Mouse (Mus musculus) ES-Bruce4 (cell line): ENCODE results near the gene Adam17.

Experiments
- CTCF ChIP-seq: IDR thresholded peaks from one replicate; pipeline ENCODE4 v1.8.1; 2011; ENCODE audit warnings: low read depth, low read length
- POLR2A ChIP-seq: IDR thresholded peaks from one replicate; pipeline ENCODE4 v1.8.1; 2011; ENCODE audit warnings: low read length; ENCODE audit not compliant: insufficient read depth

GRCm38 (mm10) chr12:21326325-21326724, 47.1 kb downstream of the Adam17 start:
- TF ChIP-seq POLR2A (no peak), CTCF (no peak)
